Comparison of ENCODE assay signal across 12 mouse cellular contexts in genomic region chr3:60169606-60170005, GRCm38 (mm10).
DNase-seq lines count a peak whose midpoint lies in the region; ATAC-seq and TF ChIP-seq lines count a peak whose summit lies in the region.
"Had no signal": no experiment of that assay in that cellular context is flagged by ENCODE, and none has a peak within 500 bp of the region (broad histone marks: within the 10 kb centered on the region; RNA-seq: fewer than 3 reads in every experiment).

No protein-coding gene starts in this region.

- no peaks in the 10 kb centered on the region for H3K9me3 ChIP-seq in megakaryocyte, embryonic 14.5 days
- no peaks in the 10 kb centered on the region for H3K9me3 ChIP-seq in embryonic facial prominence, embryonic 14.5 days (ENCODE audit: control insufficient read depth, low read length)
- H3K9me3 ChIP-seq in liver, embryonic 15.5 days (replicated peaks), result no peaks in the 10 kb centered on the region
- no peaks in the 10 kb centered on the region for H3K9me3 ChIP-seq in stomach, postnatal 0 days (ENCODE audit: control insufficient read depth, low read length)
- H3K9me3 ChIP-seq: kidney, embryonic 15.5 days; limb, embryonic 15.5 days had no signal

- H3K36me3 ChIP-seq in megakaryocyte, embryonic 14.5 days (replicated peaks; ENCODE audit: low read length), result no peaks in the 10 kb centered on the region
- H3K36me3 ChIP-seq in embryonic facial prominence, embryonic 14.5 days (ENCODE audit: control insufficient read depth, insufficient read depth, low read length), result no peaks in the 10 kb centered on the region
- no peaks in the 10 kb centered on the region for H3K36me3 ChIP-seq in liver, embryonic 15.5 days (replicated peaks)
- H3K36me3 ChIP-seq in stomach, postnatal 0 days (ENCODE audit: control insufficient read depth, insufficient read depth, low read length), result no peaks in the 10 kb centered on the region
- H3K36me3 ChIP-seq: kidney, embryonic 15.5 days; limb, embryonic 15.5 days had no signal

- no peak overlapping the region for H3K9ac ChIP-seq in embryonic facial prominence, embryonic 14.5 days (ENCODE audit: low read depth, low read length)
- no peak overlapping the region for H3K9ac ChIP-seq in liver, embryonic 15.5 days
- H3K9ac ChIP-seq in stomach, postnatal 0 days (ENCODE audit: low read length), result no peak overlapping the region
- H3K9ac ChIP-seq: kidney, embryonic 15.5 days; limb, embryonic 15.5 days had no signal

- no peak for TF ChIP-seq CTCF in stomach, postnatal 0 days (IDR thresholded peaks at IDR 0.05; ENCODE audit: low read depth)

- TF ChIP-seq EP300 in stomach, postnatal 0 days (optimal IDR thresholded peaks at IDR 0.05), result no peak

- peak; percentile 17 for DNase-seq in embryonic facial prominence, embryonic 14.5 days (ENCODE audit: low spot score)
- DNase-seq in stomach, postnatal 0 days (ENCODE audit: low spot score), result peak; percentile 21
- DNase-seq in thymus, postnatal 14 days, result no peak
- no peak for DNase-seq in left cerebral cortex, postnatal 36 days (ENCODE audit: low spot score in 2 of 2)
- no peak for DNase-seq in thymus, postnatal 0 days (ENCODE audit: low spot score)
- DNase-seq: cerebellum, postnatal 36 days had no signal

- H3K4me2 ChIP-seq in embryonic facial prominence, embryonic 14.5 days (ENCODE audit: low read depth, low read length), result no peak overlapping the region
- H3K4me2 ChIP-seq in liver, embryonic 15.5 days, result no peak overlapping the region
- H3K4me2 ChIP-seq in stomach, postnatal 0 days (replicated peaks; ENCODE audit: low read depth), result no peak overlapping the region
- H3K4me2 ChIP-seq: kidney, embryonic 15.5 days; limb, embryonic 15.5 days had no signal

- ATAC-seq in megakaryocyte, adult 5-6 weeks (ENCODE audit: poor library complexity, severe bottlenecking), result no peak
- ATAC-seq in embryonic facial prominence, embryonic 14.5 days (ENCODE audit: low read depth), result no peak
- ATAC-seq in liver, embryonic 15.5 days (ENCODE audit: insufficient read depth), result no peak
- ATAC-seq in stomach, postnatal 0 days (ENCODE audit: low FRiP score, low TSS enrichment), result no peak

- H3K4me3 ChIP-seq in megakaryocyte, embryonic 14.5 days (replicated peaks), result peak overlapping the region; percentile 15
- no peak overlapping the region for H3K4me3 ChIP-seq in embryonic facial prominence, embryonic 14.5 days (ENCODE audit: low read depth, low read length)
- H3K4me3 ChIP-seq in liver, embryonic 15.5 days (replicated peaks), result no peak overlapping the region
- no peak overlapping the region for H3K4me3 ChIP-seq in stomach, postnatal 0 days (ENCODE audit: low read depth, low read length)
- H3K4me3 ChIP-seq: heart, adult 2 months; kidney, embryonic 15.5 days; limb, embryonic 15.5 days had no signal

- peaks cover 19% of the 10 kb centered on the region for H3K4me1 ChIP-seq in megakaryocyte, embryonic 14.5 days
- 0 out of 2 replicates have a peak, but pooled peaks cover 6% of the 10 kb centered on the region for H3K4me1 ChIP-seq in embryonic facial prominence, embryonic 14.5 days (ENCODE audit: control insufficient read depth, insufficient read depth, low read length)
- 0 out of 2 replicates have a peak, but pooled peaks cover 6% of the 10 kb centered on the region for H3K4me1 ChIP-seq in liver, embryonic 15.5 days (replicated peaks)
- H3K4me1 ChIP-seq in stomach, postnatal 0 days (replicated peaks; ENCODE audit: control insufficient read depth, insufficient read depth), result no peaks in the 10 kb centered on the region
- H3K4me1 ChIP-seq: limb, embryonic 15.5 days had no signal

- no peaks in the 10 kb centered on the region for H3K27me3 ChIP-seq in megakaryocyte, embryonic 14.5 days (replicated peaks)
- no peaks in the 10 kb centered on the region for H3K27me3 ChIP-seq in embryonic facial prominence, embryonic 14.5 days (replicated peaks; ENCODE audit: control insufficient read depth, insufficient read depth, low read length)
- no peaks in the 10 kb centered on the region for H3K27me3 ChIP-seq in liver, embryonic 15.5 days
- no peaks in the 10 kb centered on the region for H3K27me3 ChIP-seq in stomach, postnatal 0 days (ENCODE audit: control insufficient read depth, insufficient read depth, low read length)
- H3K27me3 ChIP-seq: kidney, embryonic 15.5 days; limb, embryonic 15.5 days had no signal

- no peak overlapping the region for H3K27ac ChIP-seq in embryonic facial prominence, embryonic 14.5 days (replicated peaks; ENCODE audit: low read depth, low read length)
- H3K27ac ChIP-seq in liver, embryonic 15.5 days (replicated peaks), result peak overlapping the region; percentile 39; the same call in 1 of the 2 replicates
- no peak overlapping the region for H3K27ac ChIP-seq in stomach, postnatal 0 days (replicated peaks)
- H3K27ac ChIP-seq: heart, adult 2 months; kidney, embryonic 15.5 days; limb, embryonic 15.5 days had no signal

- intact Hi-C loops in left cerebral cortex, postnatal 36 days (cut with DNase I), result no loop called here

Comparison
In these comparisons a context has a peak if more than half of its experiments do, and no peak if none do; other contexts are left out.
1. DNase-seq: peak in embryonic facial prominence, embryonic 14.5 days (single experiment) and stomach, postnatal 0 days (single experiment); none in thymus, postnatal 14 days (single experiment), left cerebral cortex, postnatal 36 days (0 of 2) and thymus, postnatal 0 days (single experiment).